Mouse (Mus musculus): ENCODE data around the gene Polr3e.

DNA sequence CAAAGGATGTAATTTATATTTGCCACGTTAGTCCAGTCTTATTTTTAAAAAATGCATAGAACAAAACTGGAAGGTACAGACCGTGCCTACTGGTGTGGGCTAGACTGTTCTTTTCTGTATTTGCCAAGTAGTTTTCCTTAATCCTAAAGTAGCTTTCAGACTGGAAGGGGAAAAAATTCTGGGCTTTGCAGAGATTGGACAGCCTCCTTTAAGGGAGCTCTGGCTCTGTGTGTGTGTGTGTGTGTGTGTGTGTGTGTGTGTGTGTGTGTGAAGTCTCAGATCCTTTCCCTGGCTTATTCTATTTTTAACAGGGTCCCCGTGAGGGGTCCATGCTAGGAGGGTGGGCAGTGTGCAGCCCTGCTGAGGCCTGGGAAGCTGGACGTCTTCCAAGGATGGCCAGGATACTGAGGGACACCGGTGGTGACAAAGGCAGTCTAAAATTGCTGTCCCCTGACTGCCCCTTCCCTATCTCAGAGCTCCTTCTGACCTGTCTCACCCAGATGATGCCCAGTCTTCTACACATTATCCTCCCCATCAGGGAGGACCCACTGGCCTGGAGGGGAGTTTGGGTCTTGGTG, 47.0 kb upstream of the Polr3e start:
- TF ChIP-seq CTCF (IDR thresholded peaks at IDR 0.05 in 2 of 3, conservative IDR thresholded peaks at IDR 0.05 in 1 of 3; ENCODE audit: control insufficient read depth in 1 of 3, insufficient read depth in 1 of 3, low read depth in 2 of 3, low read length in 3 of 3, poor library complexity in 1 of 3, severe bottlenecking in 1 of 3) (no peak), SIN3A (IDR thresholded peaks at IDR 0.05; ENCODE audit: low read length) (no peak), POLR2A (IDR thresholded peaks at IDR 0.05; ENCODE audit: control insufficient read depth in 1 of 2, insufficient read depth in 1 of 2, low read depth in 1 of 2, low read length in 2 of 2, poor library complexity in 1 of 2) (no peak), POLR2AphosphoS2 (IDR thresholded peaks at IDR 0.05; ENCODE audit: low read length) (no peak), CHD1 (IDR thresholded peaks at IDR 0.05; ENCODE audit: low read depth, low read length) (no peak), ZC3H11A (IDR thresholded peaks at IDR 0.05; ENCODE audit: low read depth, low read length) (no peak), ZMIZ1 (IDR thresholded peaks at IDR 0.05; ENCODE audit: low read depth, low read length) (no peak), GATA1 (IDR thresholded peaks at IDR 0.05; ENCODE audit: low read depth, low read length) (no peak), HCFC1 (IDR thresholded peaks at IDR 0.05; ENCODE audit: low read depth, low read length) (no peak), POLR2AphosphoS5 (IDR thresholded peaks at IDR 0.05; ENCODE audit: borderline replicate concordance, low read depth, low read length) (no peak)

All from MEL (cell line).